Mouse (Mus musculus) forebrain, embryonic 15.5 days (tissue): ENCODE measurements around the gene Pde4d. TPM values are rescaled to one million over a fixed set of nuclear protein-coding genes. Genes with fewer than 3 reads are reported as not detected.

ENCODE experiments used
- ATAC-seq: fragments of 200-750 bp; cut with Nextera tagmentation; replicated peaks from 2 replicates; pipeline ENCODE4 v1.8.0; 2017; ENCODE audit warnings: mild to moderate bottlenecking, moderate TSS enrichment, moderate library complexity
- H3K27ac ChIP-seq: fragments of 300-500 bp; sonication (generic); replicated peaks from 2 replicates; pipeline ENCODE4 v1.5.1; 2015; ENCODE audit warnings: mild to moderate bottlenecking, inconsistent platforms
- H3K27me3 ChIP-seq: fragments of 300-500 bp; sonication (generic); 2 replicates; pipeline ENCODE4 v1.6.1; 2015; ENCODE audit warnings: inconsistent platforms
- H3K36me3 ChIP-seq: fragments of 300-500 bp; sonication (generic); 2 replicates; pipeline ENCODE4 v1.6.1; 2015; ENCODE audit warnings: mild to moderate bottlenecking, inconsistent platforms
- H3K4me1 ChIP-seq: fragments of 300-500 bp; sonication (generic); 2 replicates; pipeline ENCODE4 v1.6.1; 2015; ENCODE audit warnings: inconsistent platforms
- H3K4me2 ChIP-seq: fragments of 300-500 bp; sonication (generic); replicated peaks from 2 replicates; pipeline ENCODE4 v1.6.1; 2015; ENCODE audit warnings: mild to moderate bottlenecking, inconsistent platforms
- H3K4me3 ChIP-seq: fragments of 300-500 bp; sonication (generic); 2 replicates; pipeline ENCODE4 v1.5.1; 2015; ENCODE audit warnings: mild to moderate bottlenecking, inconsistent platforms
- H3K9ac ChIP-seq: fragments of 300-500 bp; sonication (generic); replicated peaks from 2 replicates; pipeline ENCODE4 v1.6.1; 2015; ENCODE audit warnings: mild to moderate bottlenecking, inconsistent platforms
- H3K9me3 ChIP-seq: fragments of 300-500 bp; sonication (generic); 2 replicates; pipeline ENCODE4 v1.6.1; 2016; ENCODE audit warnings: inconsistent platforms
- WGBS: fragments of 180-500 bp; shearing (Covaris S2); methylation state at CpG from one replicate; pipeline ENCODE4 v1.1.7; 2015; ENCODE audit warnings: mixed read lengths; 5-methylcytosine and 5-hydroxymethylcytosine counted together
- polyA plus RNA-seq: library from polyadenylated mRNA; unstranded; fragments of >200 nt; fragmentation: Nextera tagmentation; extraction: Ambion mirVana; gene quantifications from 2 replicates; pipeline ENCODE4 v1.2.1, GENCODE M21; 2015

The Pde4d gene
- polyA plus RNA-seq, 1 experiment from 2014 or later, result 16.3 TPM

- Histone ChIP-seq H3K4me2 (no peak overlapping the region), H3K27me3 (no peaks in the 10 kb centered on the region), H3K27ac (no peak overlapping the region), H3K9ac (no peak overlapping the region), H3K4me1 (no peaks in the 10 kb centered on the region), H3K36me3 (no peaks in the 10 kb centered on the region), H3K9me3 (no peaks in the 10 kb centered on the region), H3K4me3 (no peak overlapping the region)
- WGBS, result 94% methylated on average over 2 of the region's 2 CpGs
- no peak for ATAC-seq
These were observed 979.8 kb downstream of the Pde4d start for GRCm38 (mm10) chr13:109429544-109429943.

GRCm38 (mm10) chr13:109437231-109437776, 987.6 kb downstream of the Pde4d start:
- no peak overlapping the region for H3K27ac ChIP-seq
- no peak overlapping the region for H3K4me2 ChIP-seq
- peaks cover 14% of the 10 kb centered on the region for H3K4me1 ChIP-seq
- no peak overlapping the region for H3K4me3 ChIP-seq
- H3K27me3 ChIP-seq, result no peaks in the 10 kb centered on the region
- WGBS, result 67% methylated on average over 4 of the region's 4 CpGs
- H3K9ac ChIP-seq, result no peak overlapping the region
- H3K36me3 ChIP-seq, result no peaks in the 10 kb centered on the region
- H3K9me3 ChIP-seq, result no peaks in the 10 kb centered on the region
- ATAC-seq, result no peak

DNA sequence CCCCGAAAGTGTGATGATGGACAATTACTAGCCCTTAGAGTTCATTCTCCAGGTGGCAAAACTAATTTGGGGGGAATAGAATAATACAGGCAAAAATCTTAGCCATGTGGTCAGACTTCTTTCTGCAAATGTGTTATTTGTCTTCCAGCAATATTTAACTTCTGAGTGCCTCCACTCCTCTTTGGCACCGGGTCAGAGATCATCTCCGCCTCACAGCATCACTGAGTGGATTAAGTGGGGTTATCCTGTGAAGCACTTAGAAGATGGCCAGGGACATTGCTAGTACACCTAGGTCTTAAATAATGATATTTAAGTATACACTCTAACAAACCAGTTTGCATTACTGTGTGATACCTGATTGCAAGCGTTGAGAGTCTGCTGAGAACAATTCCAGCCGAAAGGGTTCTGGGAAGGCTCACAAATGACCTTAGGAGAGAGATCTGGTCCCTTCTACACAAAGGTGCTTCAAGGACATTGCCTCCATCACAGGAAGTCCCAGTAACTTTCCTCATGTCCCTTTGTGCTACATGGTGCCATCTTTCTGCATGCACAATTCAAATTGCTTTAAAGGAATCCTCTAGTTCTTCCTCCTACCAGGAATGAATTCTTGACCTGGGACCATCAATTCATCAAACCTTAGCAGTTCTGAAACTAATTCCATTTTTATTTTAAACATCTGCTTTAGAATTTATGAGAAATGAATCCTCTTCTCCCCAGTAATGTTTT, 989.9 kb downstream of the Pde4d start:
- Histone ChIP-seq H3K4me1 (peaks cover 35% of the 10 kb centered on the region), H3K27ac (peak overlapping the region; percentile 96), H3K36me3 (no peaks in the 10 kb centered on the region), H3K4me2 (peak overlapping the region; percentile 69), H3K4me3 (peak overlapping the region; percentile 59), H3K9ac (peak overlapping the region; percentile 72), H3K9me3 (no peaks in the 10 kb centered on the region), H3K27me3 (no peaks in the 10 kb centered on the region)
- no peak for ATAC-seq
- 69% methylated on average over 5 of the region's 5 CpGs for WGBS

DNA sequence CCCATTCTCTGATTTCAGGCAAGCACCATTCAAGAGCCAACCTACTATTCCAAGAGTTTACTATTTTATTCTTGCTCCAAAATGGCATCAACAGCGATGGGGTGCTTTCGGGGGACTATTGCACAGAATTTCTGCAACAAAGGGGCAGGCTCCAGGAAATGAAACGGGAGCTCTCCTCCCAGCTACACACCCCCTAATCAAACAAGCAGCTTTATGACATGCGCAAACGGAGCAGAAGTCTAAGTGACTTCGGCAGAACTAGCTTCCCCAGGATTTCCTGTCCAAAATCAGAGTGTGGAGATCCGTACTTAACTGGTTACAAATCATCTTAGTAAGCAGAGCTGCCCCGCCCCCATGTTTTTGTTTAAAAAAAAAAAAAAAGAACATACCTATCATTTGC, 990.6 kb downstream of the Pde4d start:
- Histone ChIP-seq H3K9me3 (no peaks in the 10 kb centered on the region), H3K36me3 (no peaks in the 10 kb centered on the region), H3K4me2 (peak overlapping the region; percentile 69), H3K4me3 (peak overlapping the region; percentile 59), H3K4me1 (peaks cover 41% of the 10 kb centered on the region), H3K27ac (peak overlapping the region; percentile 96), H3K9ac (peak overlapping the region; percentile 72), H3K27me3 (no peaks in the 10 kb centered on the region)
- ATAC-seq, result peak; percentile 88
- WGBS, result 1% methylated on average over 8 of the region's 8 CpGs

GRCm38 (mm10) chr13:109440881-109441280, 991.1 kb downstream of the Pde4d start:
- Histone ChIP-seq H3K9me3 (no peaks in the 10 kb centered on the region), H3K4me2 (peak overlapping the region; percentile 69), H3K27me3 (no peaks in the 10 kb centered on the region), H3K4me3 (peak overlapping the region; percentile 59), H3K9ac (peak overlapping the region; percentile 72), H3K27ac (peak overlapping the region; percentile 96), H3K4me1 (peaks cover 45% of the 10 kb centered on the region), H3K36me3 (no peaks in the 10 kb centered on the region)
- WGBS, result under 1% methylated on average over 12 of the region's 12 CpGs
- peak; percentile 99 for ATAC-seq

- H3K4me3 ChIP-seq, result peak overlapping the region; percentile 59
- peak overlapping the region; percentile 69 for H3K4me2 ChIP-seq
- H3K4me1 ChIP-seq, result peaks cover 50% of the 10 kb centered on the region
- H3K27ac ChIP-seq, result peak overlapping the region; percentile 96
- ATAC-seq, result peak; percentile 54
- H3K36me3 ChIP-seq, result no peaks in the 10 kb centered on the region
- WGBS, result 16% methylated on average over 12 of the region's 12 CpGs
- H3K27me3 ChIP-seq, result no peaks in the 10 kb centered on the region
- H3K9me3 ChIP-seq, result no peaks in the 10 kb centered on the region
- H3K9ac ChIP-seq, result peak overlapping the region; percentile 72
These were observed 991.7 kb downstream of the Pde4d start for GRCm38 (mm10) chr13:109441401-109441973.

GRCm38 (mm10) chr13:109446138-109446537, 996.4 kb downstream of the Pde4d start:
- Histone ChIP-seq H3K27me3 (no peaks in the 10 kb centered on the region), H3K36me3 (no peaks in the 10 kb centered on the region), H3K4me3 (no peak overlapping the region), H3K27ac (no peak overlapping the region), H3K4me1 (peaks cover 47% of the 10 kb centered on the region), H3K4me2 (peak overlapping the region; percentile 69), H3K9me3 (no peaks in the 10 kb centered on the region), H3K9ac (no peak overlapping the region)
- no peak for ATAC-seq
- WGBS, result 73% methylated on average over 7 of the region's 7 CpGs

DNA sequence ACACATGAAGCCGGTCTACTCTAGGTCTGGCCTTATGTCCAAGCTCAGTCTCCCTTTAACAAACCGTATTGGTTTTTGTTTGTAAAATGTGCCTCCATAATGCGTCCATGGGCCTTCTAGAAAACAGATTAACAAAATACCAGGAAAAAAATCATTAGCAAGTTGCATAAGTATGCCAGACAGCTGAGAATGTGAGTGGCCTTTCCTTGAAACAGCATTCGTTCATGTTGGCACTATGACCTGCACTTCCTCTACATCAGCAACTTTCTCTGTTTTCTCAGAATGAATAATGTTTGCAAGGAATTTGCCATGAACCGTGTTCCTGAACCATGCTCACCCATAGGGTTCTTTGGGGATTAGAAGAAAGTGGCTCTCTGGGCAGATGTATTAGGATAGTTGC, 998.4 kb downstream of the Pde4d start:
- Histone ChIP-seq H3K36me3 (no peaks in the 10 kb centered on the region), H3K27me3 (no peaks in the 10 kb centered on the region), H3K4me3 (no peak overlapping the region), H3K9me3 (no peaks in the 10 kb centered on the region), H3K27ac (no peak overlapping the region), H3K4me1 (peaks cover 35% of the 10 kb centered on the region), H3K4me2 (no peak overlapping the region), H3K9ac (no peak overlapping the region)
- ATAC-seq, result no peak
- WGBS, result 93% methylated on average over 5 of the region's 5 CpGs

DNA sequence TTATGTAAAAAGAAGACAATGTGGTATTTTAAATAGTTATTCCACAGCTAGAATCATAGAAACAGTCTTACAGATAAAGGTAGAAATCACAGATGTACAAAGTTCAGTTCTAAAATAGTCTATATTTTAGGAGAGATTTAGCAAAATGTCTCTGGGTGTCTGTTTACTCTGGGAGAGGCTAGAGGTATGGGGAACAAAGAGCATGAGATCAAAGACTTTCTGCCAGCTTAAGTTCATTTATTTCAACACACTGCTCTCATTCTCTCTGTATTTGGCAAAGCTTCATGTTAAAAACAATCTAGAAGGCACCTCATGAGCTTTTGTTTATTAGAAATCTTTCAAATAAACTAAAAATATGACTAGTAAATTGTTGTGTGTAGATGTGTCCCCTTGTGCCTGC, 1024.6 kb downstream of the Pde4d start:
- H3K27ac ChIP-seq, result no peak overlapping the region
- H3K9me3 ChIP-seq, result no peaks in the 10 kb centered on the region
- H3K4me1 ChIP-seq, result no peaks in the 10 kb centered on the region
- no peaks in the 10 kb centered on the region for H3K36me3 ChIP-seq
- no peaks in the 10 kb centered on the region for H3K27me3 ChIP-seq
- H3K9ac ChIP-seq, result no peak overlapping the region
- no peak overlapping the region for H3K4me3 ChIP-seq
- H3K4me2 ChIP-seq, result no peak overlapping the region
- ATAC-seq, result no peak

DNA sequence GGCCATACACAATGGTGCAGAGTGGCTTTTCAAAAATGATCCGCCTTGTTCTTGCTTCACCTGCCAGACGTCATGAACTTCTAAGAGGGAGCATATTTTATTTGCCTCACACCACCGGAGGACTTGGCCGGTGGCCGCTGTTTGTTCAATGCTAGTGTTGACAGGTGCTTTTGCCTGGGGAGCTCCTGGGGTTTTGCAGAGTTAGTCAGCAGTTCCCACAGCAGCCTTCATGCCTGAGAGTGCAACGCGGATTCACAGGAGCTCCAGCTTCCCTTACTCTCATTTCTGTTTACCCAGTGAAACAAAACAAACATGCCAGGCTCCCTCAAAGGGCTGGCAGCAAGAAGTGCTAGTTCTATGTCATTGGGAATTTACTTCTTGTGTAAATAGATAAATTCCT, 1031.7 kb downstream of the Pde4d start:
- Histone ChIP-seq H3K4me2 (no peak overlapping the region), H3K27me3 (no peaks in the 10 kb centered on the region), H3K9ac (no peak overlapping the region), H3K4me1 (peaks cover 8% of the 10 kb centered on the region; the same call in 1 of the 2 replicates), H3K9me3 (no peaks in the 10 kb centered on the region), H3K4me3 (no peak overlapping the region), H3K36me3 (no peaks in the 10 kb centered on the region), H3K27ac (no peak overlapping the region)
- 42% methylated on average over 7 of the region's 7 CpGs for WGBS
- 0 out of 2 replicates have a peak, but pooled peaks have one; percentile 53 for ATAC-seq

DNA sequence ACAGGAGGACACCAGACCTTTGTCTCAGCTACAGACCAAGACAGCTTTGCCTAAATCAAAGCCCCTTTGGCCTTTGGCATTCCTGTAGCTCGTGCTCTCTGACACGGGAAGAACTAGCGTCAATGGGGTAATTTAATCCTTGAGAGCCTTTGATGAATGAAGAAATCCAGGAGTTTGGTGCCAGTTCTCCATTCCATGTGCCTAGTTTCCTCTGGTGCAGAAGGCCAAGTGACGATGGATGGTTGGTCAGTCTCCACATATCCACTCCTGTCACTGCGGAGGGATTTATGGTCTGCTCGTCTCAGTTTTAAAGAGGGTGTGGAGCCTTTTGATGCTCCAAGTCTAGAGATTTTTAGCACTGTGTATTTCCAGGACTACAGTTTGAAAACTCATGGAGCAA, 1036.4 kb downstream of the Pde4d start:
- Histone ChIP-seq H3K27me3 (no peaks in the 10 kb centered on the region), H3K4me2 (no peak overlapping the region), H3K4me1 (peaks cover 19% of the 10 kb centered on the region), H3K4me3 (no peak overlapping the region), H3K9ac (no peak overlapping the region), H3K27ac (no peak overlapping the region), H3K9me3 (no peaks in the 10 kb centered on the region), H3K36me3 (no peaks in the 10 kb centered on the region)
- no peak for ATAC-seq
- 62% methylated on average over 6 of the region's 6 CpGs for WGBS

DNA sequence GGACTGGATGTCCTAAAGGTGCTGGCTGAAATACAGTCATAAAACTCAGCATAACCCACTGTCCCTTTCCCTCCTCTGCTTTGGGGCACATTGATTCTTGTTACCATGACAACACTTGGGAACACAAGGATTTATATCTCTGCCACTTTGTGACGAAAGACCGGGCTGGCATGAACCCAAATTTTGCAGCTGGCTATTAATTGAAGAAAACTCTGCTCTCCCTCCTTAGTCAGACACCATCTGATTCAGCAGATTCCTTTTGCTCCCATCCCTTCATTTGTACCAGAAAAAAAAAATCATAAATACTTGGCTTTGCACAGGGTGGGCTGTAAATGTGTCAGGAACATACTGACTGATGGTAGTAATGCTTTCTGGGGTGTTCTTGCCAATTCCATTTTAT, 1037.6 kb downstream of the Pde4d start:
- H3K9me3 ChIP-seq, result no peaks in the 10 kb centered on the region
- no peaks in the 10 kb centered on the region for H3K27me3 ChIP-seq
- no peak overlapping the region for H3K4me3 ChIP-seq
- H3K4me1 ChIP-seq, result peaks cover 18% of the 10 kb centered on the region
- peak overlapping the region; percentile 56 for H3K27ac ChIP-seq
- H3K4me2 ChIP-seq, result no peak overlapping the region
- WGBS, result 21% methylated on average over 2 of the region's 2 CpGs
- ATAC-seq, result peak; percentile 67
- no peak overlapping the region for H3K9ac ChIP-seq
- no peaks in the 10 kb centered on the region for H3K36me3 ChIP-seq
